Mouse (Mus musculus) hindbrain, embryonic 14.5 days (tissue): ENCODE results near the gene Ercc2. TPM values are rescaled to one million over a fixed set of nuclear protein-coding genes. Genes with fewer than 3 reads are reported as not detected.

Experiments used
- microRNA counts: library from miRNA; unstranded; fragments of <30 nt; microRNA quantifications from one replicate; lab custom pipeline; 2016
- microRNA-seq: library from miRNA; unstranded; fragments of <30 nt; microRNA quantifications from one replicate; pipeline ENCODE4, GENCODE M21; 2016
- polyA plus RNA-seq: library from polyadenylated mRNA; unstranded; fragments of >200 nt; fragmentation: Nextera tagmentation; extraction: Ambion mirVana; gene quantifications from 2 replicates; pipeline ENCODE4 v1.2.1, GENCODE M21; 2014

Ercc2 gene
- polyA plus RNA-seq, 1 experiment from 2014 or later = 16.5 TPM

MicroRNAs encoded within 50 kb of the gene (microRNA counts, 519-probe panel; counts per million panel counts)
- microRNA mmu-miR-343 (lab: Ali Mortazavi, UCI) = not detected

Small RNA genes lying within 50 kb of the gene (microRNA-seq; reads per million reads assigned to microRNA genes)
- gene Mir343 = not detected

Other genes starting within 250 kb of the Ercc2 start
- gene Qpctl, start 232.7 kb upstream of the Ercc2 start, polyA plus RNA-seq = 19.1 and 20.3 TPM in 2 replicates
- 104 and 110 TPM in 2 replicates for gene Snrpd2, start 232.3 kb upstream of the Ercc2 start, polyA plus RNA-seq
- 0.62 and 1.1 TPM in 2 replicates for gene Gipr, start 215.9 kb upstream of the Ercc2 start, polyA plus RNA-seq
- gene Eml2, start 205.6 kb upstream of the Ercc2 start, polyA plus RNA-seq = 3.4 and 3.6 TPM in 2 replicates
- 3.1 and 3.2 TPM in 2 replicates for gene Gpr4, start 169.5 kb upstream of the Ercc2 start, polyA plus RNA-seq
- gene Opa3, start 153.7 kb upstream of the Ercc2 start, polyA plus RNA-seq = 34.1 and 36.6 TPM in 2 replicates
- gene Vasp, start 110.2 kb upstream of the Ercc2 start, polyA plus RNA-seq = 32.7 and 35.3 TPM in 2 replicates
- gene Ppm1n, start 101.9 kb upstream of the Ercc2 start, polyA plus RNA-seq = 0.74 and 1.0 TPM in 2 replicates
- 106 and 112 TPM in 2 replicates for gene Rtn2, start 99.4 kb upstream of the Ercc2 start, polyA plus RNA-seq
- 0.12 TPM in 1 of 2 replicates, not detected in the other for gene Fosb, start 72.0 kb upstream of the Ercc2 start, polyA plus RNA-seq
- 82.6 and 86.1 TPM in 2 replicates for gene Ercc1, start 37.2 kb upstream of the Ercc2 start, polyA plus RNA-seq
- gene Cd3eap, start 22.5 kb upstream of the Ercc2 start, polyA plus RNA-seq = 17.0 TPM in 2 replicates
- gene Ppp1r13l, start 22.3 kb upstream of the Ercc2 start, polyA plus RNA-seq = 2.4 and 2.6 TPM in 2 replicates
- gene Klc3, start 22.1 kb downstream of the Ercc2 start, polyA plus RNA-seq = 0.78 and 1.1 TPM in 2 replicates
- not detected in 2 replicates for gene Ckm, start 22.8 kb downstream of the Ercc2 start, polyA plus RNA-seq
- gene Mark4, start 76.8 kb downstream of the Ercc2 start, polyA plus RNA-seq = 19.2 and 20.4 TPM in 2 replicates
- gene Exoc3l2, start 81.3 kb downstream of the Ercc2 start, polyA plus RNA-seq = 0.79 and 0.87 TPM in 2 replicates
- 2.6 and 3.6 TPM in 2 replicates for gene Bloc1s3, start 126.4 kb downstream of the Ercc2 start, polyA plus RNA-seq
- 34.2 and 38.8 TPM in 2 replicates for gene Trappc6a, start 126.4 kb downstream of the Ercc2 start, polyA plus RNA-seq
- 0.98 and 1.1 TPM in 2 replicates for gene Nkpd1, start 135.8 kb downstream of the Ercc2 start, polyA plus RNA-seq
- 12.7 and 12.9 TPM in 2 replicates for gene Ppp1r37, start 181.1 kb downstream of the Ercc2 start, polyA plus RNA-seq
- gene Zfp296, start 195.3 kb downstream of the Ercc2 start, polyA plus RNA-seq = 0.13 and 0.16 TPM in 2 replicates
- gene Gemin7, start 195.6 kb downstream of the Ercc2 start, polyA plus RNA-seq = 141 and 157 TPM in 2 replicates
- gene Clasrp, start 222.5 kb downstream of the Ercc2 start, polyA plus RNA-seq = 41.6 and 47.6 TPM in 2 replicates
- gene Relb, start 247.4 kb downstream of the Ercc2 start, polyA plus RNA-seq = 5.4 and 7.9 TPM in 2 replicates